ENCODE assay signal across 14 mouse cellular contexts in genomic region chr9:41995278-41995677, GRCm38 (mm10).
"Had no signal": no experiment of that assay in that cellular context is flagged by ENCODE, and none has a peak within 500 bp of the region (broad histone marks: within the 10 kb centered on the region; RNA-seq: fewer than 3 reads in every experiment).

No protein-coding gene starts in this region.

- H3K27me3 ChIP-seq: limb, embryonic 15.5 days; liver, embryonic 12.5 days; midbrain, embryonic 12.5 days; neural tube, embryonic 15.5 days had no signal

- ATAC-seq: liver, embryonic 12.5 days had no signal

- H3K36me3 ChIP-seq: liver, embryonic 12.5 days; midbrain, embryonic 12.5 days had no signal

- DNase-seq: layer of hippocampus, adult 9-11 months; layer of hippocampus, postnatal 36 days; lung, embryonic 14.5 days; lung, postnatal 10 days; lung, postnatal 4 days; right cerebral cortex, adult 18-20 months; right cerebral cortex, postnatal 25 days; thymus, postnatal 4 days had no signal

- H3K4me1 ChIP-seq: liver, embryonic 12.5 days had no signal

- H3K4me3 ChIP-seq: limb, embryonic 15.5 days; liver, embryonic 12.5 days; midbrain, embryonic 12.5 days; myocyte; neural tube, embryonic 15.5 days had no signal

- H3K4me2 ChIP-seq: limb, embryonic 15.5 days; liver, embryonic 12.5 days; lung, embryonic 14.5 days; midbrain, embryonic 12.5 days; neural tube, embryonic 15.5 days had no signal

- H3K9me3 ChIP-seq: limb, embryonic 15.5 days; liver, embryonic 12.5 days; midbrain, embryonic 12.5 days; neural tube, embryonic 15.5 days had no signal

- H3K27ac ChIP-seq: kidney, postnatal 0 days; limb, embryonic 15.5 days; liver, embryonic 12.5 days; midbrain, embryonic 12.5 days; neural tube, embryonic 15.5 days had no signal

- H3K9ac ChIP-seq: limb, embryonic 15.5 days; liver, embryonic 12.5 days; lung, embryonic 14.5 days; midbrain, embryonic 12.5 days; neural tube, embryonic 15.5 days had no signal
